Mouse (Mus musculus): Measurements from ENCODE around the gene Idh2. TPM values are rescaled to one million over a fixed set of nuclear protein-coding genes. Genes with fewer than 3 reads are reported as not detected.
"Not testable (repeated sequence)": the region's sequence is repeated elsewhere in the genome, so short reads cannot be mapped to it uniquely, and the experiment has no call there.

Gene Idh2
- total RNA-seq, 2 experiments from 2014 or later = 244 to 271 TPM

DNA sequence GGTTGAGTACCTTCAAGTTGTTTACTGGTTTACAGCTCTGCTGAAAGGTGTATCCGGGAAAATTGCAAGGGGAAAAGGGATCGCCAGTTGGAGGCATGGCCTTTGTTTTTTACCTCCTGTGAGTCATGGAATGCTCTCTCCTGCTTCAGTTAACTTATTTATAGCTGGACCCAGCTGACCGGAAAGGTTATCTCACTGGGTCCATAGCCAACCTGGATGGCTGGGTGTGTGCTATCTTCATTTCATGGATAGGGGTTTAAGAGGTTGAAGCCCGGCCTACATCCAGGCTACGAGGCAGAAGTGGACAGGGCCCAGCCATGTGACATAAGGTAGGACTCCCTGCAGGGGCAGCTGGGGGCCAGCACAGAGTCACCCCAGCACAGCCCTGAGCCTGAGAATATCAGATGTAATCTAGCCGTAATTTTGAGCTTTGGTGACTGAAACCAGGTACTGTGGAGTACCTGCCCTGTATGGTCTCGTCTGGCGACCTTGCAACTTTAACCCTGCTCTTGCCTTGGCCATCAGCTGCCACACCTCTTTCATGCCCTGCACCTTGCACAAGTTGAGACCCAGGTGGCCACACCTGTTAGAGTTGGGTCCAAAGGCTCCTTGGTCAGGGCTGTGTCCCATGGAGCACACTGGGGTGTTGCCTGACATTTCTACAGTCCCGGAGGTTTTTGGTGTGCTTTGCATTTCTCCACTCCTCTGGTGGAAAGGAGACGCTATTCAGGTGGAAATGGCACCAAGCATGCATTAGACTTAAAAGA is 55.0 kb downstream of the Idh2 start:
- DNase-seq = no peak

DNA sequence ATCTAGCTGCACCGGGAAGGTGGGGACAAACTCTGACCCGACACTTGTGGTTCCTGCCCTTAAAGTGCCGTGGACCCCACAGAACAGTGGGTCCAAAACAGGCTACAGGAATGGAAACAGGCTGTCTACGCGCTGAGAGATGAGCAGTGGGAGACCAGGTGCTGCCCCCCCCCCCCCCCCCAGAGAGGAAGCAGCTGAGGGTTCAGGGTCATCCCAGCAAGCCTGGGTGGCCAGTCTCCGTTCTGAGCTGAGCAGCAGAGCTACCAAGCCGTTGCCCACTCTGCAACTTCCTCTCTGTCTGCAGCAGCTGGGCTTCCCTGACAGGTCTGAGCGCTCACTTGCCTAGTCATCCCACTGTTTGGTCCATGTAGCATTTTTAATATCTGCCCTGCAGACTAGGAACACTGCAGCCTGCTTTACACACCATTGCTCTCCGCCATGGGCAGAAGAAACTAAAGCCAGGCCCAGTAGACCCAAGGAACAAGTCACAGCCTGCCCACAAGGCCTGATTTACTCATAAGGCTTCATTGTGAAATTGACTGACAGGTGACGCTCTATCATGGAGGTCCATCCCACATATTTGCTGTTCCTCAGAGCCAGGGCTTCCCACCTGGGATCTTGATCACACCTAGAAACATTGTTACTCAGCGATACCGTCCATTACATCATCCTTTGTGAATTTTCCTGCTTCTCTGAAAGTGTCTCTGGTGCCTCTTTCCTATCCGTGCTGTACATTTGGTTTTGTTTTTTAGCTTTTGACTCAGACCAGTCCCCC is 55.9 kb downstream of the Idh2 start:
- no peak for DNase-seq

DNA sequence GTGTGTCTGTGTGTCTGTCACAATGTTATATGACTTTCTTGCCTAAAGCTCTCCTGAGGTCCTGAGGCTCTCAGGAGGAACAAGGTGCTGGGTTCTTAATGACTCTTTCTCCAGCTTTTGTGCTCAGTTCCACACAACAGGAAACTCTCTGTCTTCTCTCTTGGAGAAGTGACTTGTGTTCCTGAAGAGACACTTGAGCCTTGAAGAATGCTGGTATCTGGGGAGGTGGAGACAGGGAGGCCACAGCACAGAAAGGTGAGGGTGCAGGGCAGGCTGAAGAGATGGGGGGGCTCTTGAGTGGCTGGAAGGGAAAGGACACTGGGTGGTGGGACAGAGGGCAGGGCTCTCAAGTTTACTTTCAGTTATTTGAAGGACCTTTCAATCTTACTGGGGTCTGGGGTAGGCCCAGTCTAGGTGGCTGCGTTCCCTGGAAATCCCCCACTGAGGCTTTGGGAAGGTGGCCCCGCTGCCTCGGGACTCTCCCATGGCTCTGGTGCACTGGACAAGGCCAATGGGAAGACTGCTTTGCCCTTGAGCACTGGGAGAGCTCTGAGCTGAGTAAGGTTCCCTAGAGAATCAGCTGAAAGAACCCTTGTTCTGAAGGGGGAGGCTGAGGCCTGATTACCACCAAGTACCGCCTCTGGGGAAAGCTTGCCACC is 56.7 kb downstream of the Idh2 start:
- DNase-seq = no peak

DNA sequence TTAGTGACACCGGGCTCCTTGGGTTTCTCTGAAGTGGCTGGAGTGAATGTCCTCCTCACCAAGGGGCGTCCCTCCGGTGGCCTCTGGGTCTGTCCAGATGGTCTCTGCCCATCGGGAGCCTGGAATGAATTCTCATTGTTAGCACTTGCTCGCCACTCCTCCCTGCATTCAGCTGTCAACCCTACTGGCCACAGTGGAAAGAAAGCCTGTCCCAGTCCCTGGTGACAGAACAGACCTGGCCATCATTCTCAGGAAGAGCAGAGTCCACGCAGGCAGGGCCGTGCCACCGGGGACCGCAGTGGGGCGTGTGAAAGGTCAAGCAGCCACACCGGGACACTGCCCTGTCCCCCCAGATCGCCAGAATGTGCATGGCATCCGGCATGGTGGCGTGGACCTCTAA is 57.4 kb downstream of the Idh2 start:
- DNase-seq = no peak

DNA sequence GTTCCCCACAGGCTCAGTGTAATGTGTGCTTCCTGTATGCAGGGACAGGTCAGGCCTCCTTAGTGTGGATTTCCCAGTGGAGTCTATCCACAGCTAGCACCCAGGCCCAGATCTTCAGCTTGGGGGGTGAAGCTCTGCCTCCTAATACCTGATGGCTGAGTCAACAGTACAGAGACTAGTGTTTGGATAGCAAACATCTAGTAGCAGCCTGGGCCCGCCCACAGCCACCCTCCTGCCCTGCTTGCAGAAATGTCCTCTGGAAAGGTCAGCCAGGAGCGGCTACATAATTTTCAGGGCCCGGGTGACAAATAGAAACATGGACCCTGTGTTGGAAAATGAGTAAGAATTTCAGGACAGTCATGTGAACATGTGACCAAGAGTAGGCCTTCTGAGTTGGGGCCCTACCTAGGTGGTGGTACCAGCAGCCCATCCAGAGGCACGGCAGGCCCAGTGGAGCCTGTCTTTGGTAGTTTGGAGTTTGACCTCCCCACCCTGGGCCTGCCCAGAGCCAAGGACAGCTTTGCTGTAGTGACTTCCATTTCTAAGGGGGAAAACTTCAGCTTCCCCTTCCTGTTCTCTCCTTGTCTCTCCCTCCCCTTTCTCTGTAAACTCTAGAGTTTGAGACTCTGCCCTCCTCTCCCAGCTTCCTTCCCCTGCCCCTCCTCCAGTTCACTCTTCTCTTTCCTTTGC is 58.0 kb downstream of the Idh2 start:
- DNase-seq = no peak

DNA sequence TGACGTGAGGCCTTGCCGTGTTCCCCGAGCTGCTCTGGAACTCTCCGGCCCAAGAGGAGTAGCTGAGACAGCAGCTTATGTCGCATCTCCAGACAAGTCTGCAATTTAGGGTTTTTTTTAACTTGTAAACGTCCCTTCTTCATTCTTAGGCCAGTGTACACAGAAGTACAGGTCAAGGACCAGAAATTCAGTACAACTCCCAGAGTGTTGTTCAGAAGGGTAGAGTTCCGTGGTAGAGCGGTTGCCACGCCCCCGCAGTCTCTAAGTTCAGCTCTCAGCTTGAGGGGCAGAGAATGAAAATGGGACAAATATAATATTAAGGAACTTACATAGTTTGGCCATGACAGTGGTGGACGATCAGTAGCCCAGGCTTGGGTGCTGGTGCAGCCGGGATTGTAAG is 59.4 kb downstream of the Idh2 start:
- no peak for DNase-seq

DNA sequence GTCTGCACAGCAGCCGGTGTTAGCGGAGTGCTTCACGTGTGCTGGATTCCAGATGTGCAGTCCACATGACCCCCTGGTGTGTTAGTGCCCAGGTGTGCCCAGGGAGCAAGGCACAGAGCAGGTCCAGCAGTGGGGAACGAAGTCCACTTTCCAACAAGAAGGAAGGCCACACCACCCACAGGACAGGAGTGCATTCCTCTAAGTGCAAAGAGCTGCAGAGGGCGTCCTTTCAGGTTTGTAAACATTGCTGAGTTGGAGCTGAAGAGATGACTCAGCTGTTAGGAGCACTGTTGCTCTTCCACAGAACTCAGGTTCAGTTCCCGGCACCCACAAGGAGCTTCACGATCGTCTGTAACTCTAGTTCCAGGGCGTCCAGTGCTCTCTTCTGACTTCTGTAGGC is 62.0 kb downstream of the Idh2 start:
- no peak for DNase-seq

DNA sequence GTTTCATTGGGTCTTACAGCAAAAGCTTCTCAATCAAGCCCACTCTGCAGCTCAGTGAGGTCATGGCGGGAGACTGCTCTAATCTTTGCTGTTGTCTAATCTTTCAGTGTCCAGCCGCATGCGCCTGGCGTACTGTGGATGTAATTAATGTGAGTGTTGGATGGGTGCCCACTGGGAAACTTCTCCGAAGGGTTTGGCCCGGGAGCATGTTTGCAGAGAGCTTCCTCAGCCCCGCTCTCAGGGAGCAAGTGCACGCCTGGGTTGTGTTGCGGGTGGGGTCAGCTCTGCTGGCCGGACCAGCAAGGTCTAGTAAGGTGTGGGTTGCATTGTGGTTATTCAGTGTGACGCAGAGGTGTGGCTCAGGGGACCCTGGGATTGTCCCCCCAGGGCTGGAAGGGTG is 62.9 kb downstream of the Idh2 start:
- DNase-seq = peak; percentile 56

DNA sequence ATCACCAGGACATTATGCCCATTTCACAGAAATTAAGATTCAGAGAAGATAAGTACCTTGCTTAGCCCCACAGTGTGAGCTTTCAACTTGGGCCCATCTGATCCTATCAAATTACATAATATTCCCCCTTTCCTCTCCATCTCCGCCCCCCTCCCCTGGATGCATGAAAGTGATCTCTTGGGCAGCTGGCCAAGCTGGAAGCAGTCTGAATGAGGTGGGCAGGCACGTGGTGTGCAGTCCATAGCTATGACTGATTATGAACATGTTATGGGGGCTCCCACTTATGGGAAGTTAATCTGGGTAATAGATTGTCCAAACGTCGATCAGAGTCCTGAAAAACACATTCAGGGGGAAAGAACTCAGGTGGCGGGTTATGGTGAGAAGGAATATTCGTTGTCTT is 63.4 kb downstream of the Idh2 start:
- DNase-seq = no peak

DNA sequence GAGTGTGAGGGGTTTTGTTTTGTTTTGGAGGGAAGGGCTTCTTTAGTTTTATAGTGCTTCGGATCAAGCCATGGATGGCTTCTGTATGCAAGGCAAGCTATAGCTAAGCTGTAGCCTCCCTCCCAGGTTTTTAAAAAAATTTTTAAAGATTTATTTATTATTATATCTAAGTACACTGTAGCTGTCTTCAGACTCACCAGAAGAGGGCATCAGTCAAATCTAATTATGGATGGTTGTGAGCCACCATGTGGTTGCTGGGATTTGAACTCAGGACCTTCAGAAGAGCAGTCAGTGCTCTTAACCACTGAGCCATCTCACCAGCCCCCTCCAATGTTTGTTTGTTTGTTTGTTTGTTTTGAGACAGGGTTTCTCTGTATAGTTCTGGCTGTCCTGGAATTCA is 64.8 kb downstream of the Idh2 start:
- DNase-seq = not testable (repeated sequence)

DNA sequence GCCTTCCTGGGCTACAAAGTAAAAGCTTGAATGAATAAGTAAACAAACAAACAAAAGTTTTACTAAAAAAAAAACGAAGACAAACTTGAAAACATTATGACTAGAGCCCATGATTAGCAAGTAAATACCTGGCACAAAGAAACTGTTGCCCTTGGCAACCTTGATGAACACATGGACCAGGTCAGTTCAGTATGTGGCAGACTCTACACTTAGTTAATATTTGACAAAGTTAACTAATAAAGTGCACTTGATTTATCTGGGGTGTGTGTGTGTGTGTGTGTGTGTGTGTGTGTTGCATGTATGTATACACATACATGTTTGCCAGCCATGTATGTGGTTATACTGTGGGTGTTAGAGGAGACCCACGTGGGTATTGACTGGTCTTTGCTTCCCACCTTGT is 65.4 kb downstream of the Idh2 start:
- DNase-seq = no peak

DNA sequence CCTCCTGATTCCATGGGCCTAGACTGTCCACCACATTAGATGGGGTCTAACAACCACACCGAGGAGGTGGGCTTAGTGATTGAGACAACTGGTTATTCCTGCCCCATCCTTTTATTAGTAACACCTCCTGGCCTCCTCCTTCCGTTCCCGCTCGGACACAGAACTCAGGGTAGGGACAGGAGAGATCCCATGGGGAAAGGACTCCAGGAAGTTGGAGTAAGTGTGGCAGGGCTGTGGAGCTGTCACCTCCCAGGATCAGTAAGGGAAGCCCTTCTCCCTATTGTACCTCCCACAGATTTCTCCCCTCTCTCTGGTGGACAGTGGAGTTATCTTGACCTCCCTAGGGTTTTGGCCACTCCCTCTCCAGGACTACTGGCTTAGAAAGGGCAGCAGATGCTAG is 68.2 kb downstream of the Idh2 start:
- DNase-seq = no peak

Other genes starting within 250 kb of the Idh2 start
- gene Ap3s2, start 194.7 kb downstream of the Idh2 start, total RNA-seq (2021) = 10 to 100 TPM; 20.6 to 21.9 TPM
- gene Arpin, start 180.0 kb downstream of the Idh2 start, total RNA-seq (2021) = 1 to 10 TPM; 8.1 to 9.2 TPM
- 10 to 100 TPM; 14.2 to 16.7 TPM for gene Zfp710, start 90.6 kb downstream of the Idh2 start, total RNA-seq (2021)
- gene Sema4b, start 71.4 kb upstream of the Idh2 start, total RNA-seq (2021) = 1 to 10 TPM; 2.9 to 4.2 TPM
- 10 to 100 TPM; 10.7 to 12.5 TPM for gene Cib1, start 117.4 kb upstream of the Idh2 start, total RNA-seq (2021)
- gene Gdpgp1, start 117.5 kb upstream of the Idh2 start, total RNA-seq (2021) = 1 to 10 TPM; 1.8 to 2.1 TPM
- gene Ttll13, start 131.0 kb upstream of the Idh2 start, total RNA-seq (2021) = under 1 TPM; 0.14 to 0.20 TPM
- 10 to 100 TPM; 20.2 to 20.3 TPM for gene Ngrn, start 145.8 kb upstream of the Idh2 start, total RNA-seq (2021)
- gene Vps33b, start 154.3 kb upstream of the Idh2 start, total RNA-seq (2021) = 1 to 10 TPM; 5.7 to 6.3 TPM
- gene Prc1, start 179.1 kb upstream of the Idh2 start, total RNA-seq (2021) = 10 to 100 TPM; 18.4 to 23.2 TPM
- 10 to 100 TPM in 1 of 2 experiments, 1 to 10 TPM in 1; 6.6 to 11.3 TPM for gene Rccd1, start 209.1 kb upstream of the Idh2 start, total RNA-seq (2021)
- 10 to 100 TPM; 11.8 to 16.4 TPM for gene Unc45a, start 225.6 kb upstream of the Idh2 start, total RNA-seq (2021)
- gene Hddc3, start 227.7 kb upstream of the Idh2 start, total RNA-seq (2021) = 10 to 100 TPM; 39.9 to 45.0 TPM

All from gastrocnemius, postnatal 10 days (tissue).